Mouse (Mus musculus) megakaryocyte, embryonic 14.5 days (primary cell): ENCODE measurements around the gene Sphk2. TPM values are rescaled to one million over a fixed set of nuclear protein-coding genes. Genes with fewer than 3 reads are reported as not detected.

Source experiments
- H3K27me3 ChIP-seq: replicated peaks from 2 replicates; pipeline ENCODE3; 2012; ENCODE audit warnings: inconsistent platforms
- H3K36me3 ChIP-seq: replicated peaks from 2 replicates; pipeline ENCODE3; 2012; ENCODE audit warnings: low read length, inconsistent platforms, mixed read lengths
- H3K4me1 ChIP-seq: 2 replicates; pipeline ENCODE4 v1.6.1; 2012; ENCODE audit warnings: inconsistent platforms
- H3K4me3 ChIP-seq: replicated peaks from 2 replicates; pipeline ENCODE3; 2012; ENCODE audit warnings: moderate library complexity, mild to moderate bottlenecking, inconsistent platforms
- H3K9me3 ChIP-seq: 2 replicates; pipeline ENCODE4 v1.6.1; 2012; ENCODE audit warnings: inconsistent platforms
- FLI1 ChIP-seq: IDR thresholded peaks from 2 replicates; pipeline ENCODE4 v1.6.1; 2012; ENCODE audit warnings: low read length, inconsistent platforms, mixed read lengths
- GATA1 ChIP-seq: IDR thresholded peaks from 3 replicates; pipeline ENCODE4 v1.6.1; 2012; ENCODE audit warnings: mixed read lengths, low read length, inconsistent platforms, borderline replicate concordance
- polyA plus RNA-seq: library from polyadenylated mRNA; stranded (reverse); fragments of >175 nt; gene quantifications from 2 replicates; pipeline ENCODE4 v1.2.3, GENCODE M21; 2012; ENCODE audit warnings: low replicate concordance; ENCODE audit not compliant: insufficient read depth

The Sphk2 gene
- polyA plus RNA-seq, 1 experiment: 242 TPM

DNA sequence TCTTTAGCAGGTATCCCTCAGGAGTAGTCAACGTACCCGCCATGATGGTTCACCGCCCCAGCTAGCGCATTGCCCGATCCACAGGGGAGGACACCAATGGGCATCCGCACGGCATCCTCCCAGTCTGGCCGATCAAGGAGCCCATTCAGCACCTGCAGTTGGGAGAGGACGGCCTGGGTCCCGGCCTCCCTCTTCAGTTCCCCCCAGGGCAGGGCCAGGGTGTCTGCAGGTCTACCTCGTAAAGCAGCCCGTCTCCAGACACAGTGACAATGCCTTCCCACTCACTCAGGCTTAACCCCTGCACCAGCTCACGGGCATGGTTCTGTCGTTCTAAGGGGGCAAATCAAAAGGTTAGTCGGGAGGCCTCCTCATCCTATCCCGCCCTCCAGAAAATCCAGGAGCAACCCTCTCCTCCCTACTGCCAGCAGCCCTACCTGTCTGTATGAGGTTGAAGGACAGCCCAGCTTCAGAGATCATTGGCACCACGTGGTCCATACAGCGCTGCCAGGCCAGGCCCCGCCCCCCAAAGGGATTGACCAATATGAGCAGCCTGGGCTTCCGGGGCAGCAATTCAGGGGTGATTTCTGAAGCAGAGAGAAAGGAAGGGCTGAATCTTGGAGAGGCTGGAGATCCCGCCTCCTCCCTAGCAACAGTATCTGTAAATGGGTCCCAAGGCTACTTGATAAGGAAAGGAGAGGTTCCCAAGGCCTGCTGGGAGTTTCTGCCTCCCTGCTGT is 5.6 kb downstream of the Sphk2 start:
- TF ChIP-seq FLI1 (no peak), GATA1 (no peak)
- Histone ChIP-seq H3K4me3 (peak overlapping the region; percentile 99), H3K36me3 (peaks cover 68% of the 10 kb centered on the region), H3K9me3 (no peaks in the 10 kb centered on the region), H3K4me1 (peaks cover 90% of the 10 kb centered on the region), H3K27me3 (no peaks in the 10 kb centered on the region)

DNA sequence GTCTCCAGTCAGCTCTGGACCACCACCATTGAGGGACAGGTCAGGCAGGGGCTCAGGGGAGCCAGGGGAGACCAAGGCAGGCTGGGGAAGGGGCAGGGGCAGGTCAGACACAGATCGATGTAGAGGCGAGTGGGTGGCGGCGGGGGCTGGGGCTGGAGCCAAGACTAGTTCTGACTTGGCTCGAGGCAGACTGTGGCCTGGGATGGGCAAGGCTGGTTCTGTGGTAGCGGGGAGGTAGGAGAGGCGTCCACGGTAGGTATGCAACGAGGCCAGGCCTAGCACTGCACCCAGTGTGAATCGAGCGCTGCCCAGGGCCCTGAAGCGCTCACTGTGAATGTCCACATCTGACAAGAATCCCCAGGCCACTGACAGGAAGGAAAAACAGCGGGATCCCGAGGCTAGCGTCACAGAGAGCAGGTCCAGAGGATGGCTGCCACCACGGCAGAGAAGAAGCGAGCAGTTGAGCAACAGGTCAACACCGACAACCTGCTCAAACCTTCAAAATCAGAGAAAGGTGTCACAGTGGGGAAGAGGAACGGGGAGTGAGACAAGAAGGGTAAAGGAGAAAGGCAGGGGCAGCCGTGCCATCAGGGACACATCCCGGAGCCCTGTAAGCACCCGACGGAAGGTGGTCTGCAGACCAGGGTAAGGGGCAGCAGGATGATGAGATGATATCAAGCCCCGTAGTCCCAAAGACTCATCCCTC is 6.3 kb downstream of the Sphk2 start:
- Histone ChIP-seq H3K27me3 (no peaks in the 10 kb centered on the region), H3K4me1 (peaks cover 90% of the 10 kb centered on the region), H3K4me3 (peak overlapping the region; percentile 69), H3K36me3 (peaks cover 67% of the 10 kb centered on the region), H3K9me3 (no peaks in the 10 kb centered on the region)
- TF ChIP-seq FLI1 (no peak), GATA1 (no peak)

DNA sequence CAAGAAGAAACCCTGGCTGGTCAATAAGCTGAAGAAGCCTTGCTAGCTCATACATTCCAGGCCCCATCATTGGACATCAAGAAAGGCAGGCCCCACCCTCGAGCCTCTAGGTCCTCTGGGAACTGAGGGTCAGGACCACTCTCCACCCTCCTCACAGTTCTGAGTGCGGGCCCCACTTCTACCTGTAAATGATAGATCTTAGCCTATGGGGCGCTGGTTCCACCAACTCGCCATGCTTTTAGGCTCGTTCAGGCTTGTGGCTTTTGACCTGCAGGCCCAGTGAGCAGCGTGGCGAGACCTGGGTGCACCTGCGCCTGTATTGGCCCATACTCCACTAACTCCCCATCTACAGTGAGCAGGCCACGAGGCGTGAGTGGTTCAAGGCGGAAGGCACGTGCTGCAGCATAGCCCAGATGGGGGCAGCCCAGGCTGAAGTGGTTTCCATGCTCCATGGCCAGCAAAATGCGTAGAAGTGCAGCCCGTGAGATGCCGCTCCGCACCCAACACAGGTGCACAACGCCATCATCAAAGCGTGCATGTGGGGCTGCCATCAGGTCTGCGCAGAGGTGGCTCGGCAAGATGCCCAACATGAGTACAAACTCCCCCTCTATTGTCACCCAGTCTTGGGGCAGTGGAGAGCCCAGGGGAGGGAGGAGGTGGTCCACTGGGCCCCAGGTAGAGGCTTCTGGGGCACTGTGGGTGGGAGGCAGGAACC is 7.2 kb downstream of the Sphk2 start:
- Histone ChIP-seq H3K4me1 (peaks cover 87% of the 10 kb centered on the region), H3K4me3 (peak overlapping the region; percentile 74), H3K9me3 (no peaks in the 10 kb centered on the region), H3K36me3 (peaks cover 65% of the 10 kb centered on the region), H3K27me3 (no peaks in the 10 kb centered on the region)
- no peak for TF ChIP-seq GATA1
- TF ChIP-seq FLI1: no peak

DNA sequence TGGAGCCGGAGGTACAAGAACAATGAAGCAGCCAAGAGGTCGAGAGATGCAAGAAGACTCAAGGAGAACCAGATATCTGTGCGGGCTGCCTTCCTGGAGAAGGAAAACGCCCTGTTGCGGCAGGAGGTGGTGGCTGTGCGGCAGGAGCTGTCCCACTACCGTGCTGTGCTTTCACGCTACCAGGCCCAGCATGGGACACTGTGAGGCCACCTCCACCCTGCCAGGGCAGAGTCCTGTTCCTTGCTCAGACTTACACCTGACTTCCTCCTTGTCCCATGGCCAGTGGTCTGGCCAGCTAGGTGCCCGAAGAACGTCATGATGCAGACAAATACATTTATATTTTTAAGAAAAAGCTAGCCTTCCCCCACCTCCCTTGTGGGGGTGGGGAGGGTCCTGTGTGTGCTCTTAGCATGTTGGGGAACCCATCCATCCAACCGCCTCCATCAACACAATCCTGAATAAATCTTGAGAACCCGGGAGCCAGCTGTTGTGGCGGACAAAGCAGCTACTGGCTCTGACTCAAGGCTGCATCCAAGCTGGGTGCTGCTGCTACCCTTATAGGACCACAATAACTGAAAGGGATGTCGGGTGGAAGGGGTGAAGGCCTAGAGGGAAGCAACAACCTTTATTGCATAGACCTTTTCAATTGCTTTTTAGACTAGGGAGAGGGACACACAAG is 8.0 kb downstream of the Sphk2 start:
- no peaks in the 10 kb centered on the region for H3K9me3 ChIP-seq
- no peaks in the 10 kb centered on the region for H3K27me3 ChIP-seq
- peaks cover 91% of the 10 kb centered on the region for H3K4me1 ChIP-seq
- peaks cover 61% of the 10 kb centered on the region for H3K36me3 ChIP-seq
- peak overlapping the region; percentile 74 for H3K4me3 ChIP-seq
- TF ChIP-seq GATA1: no peak
- TF ChIP-seq FLI1: no peak

DNA sequence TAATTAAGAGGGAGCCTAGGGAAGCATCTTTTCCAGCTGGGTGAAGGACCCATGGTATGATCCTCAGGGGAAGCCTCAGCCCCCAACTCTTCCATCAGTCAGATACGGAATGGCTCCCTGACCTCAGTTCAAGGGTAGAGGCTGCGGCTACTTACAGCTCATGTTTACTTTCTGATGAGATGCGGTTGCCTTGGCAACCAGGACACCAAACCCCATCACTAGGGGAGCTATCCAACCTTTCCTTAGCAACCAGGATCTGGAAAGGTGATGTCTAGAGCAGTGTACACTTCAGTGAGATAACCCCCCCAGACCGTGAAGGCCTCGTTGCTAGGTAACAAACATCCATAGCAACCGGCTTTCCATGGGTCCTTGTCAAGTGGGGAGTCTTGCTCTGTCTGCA is 8.8 kb downstream of the Sphk2 start:
- TF ChIP-seq FLI1: no peak
- TF ChIP-seq GATA1: no peak
- Histone ChIP-seq H3K4me1 (peaks cover 92% of the 10 kb centered on the region), H3K36me3 (peaks cover 59% of the 10 kb centered on the region), H3K4me3 (peak overlapping the region; percentile 94), H3K27me3 (no peaks in the 10 kb centered on the region), H3K9me3 (no peaks in the 10 kb centered on the region)

DNA sequence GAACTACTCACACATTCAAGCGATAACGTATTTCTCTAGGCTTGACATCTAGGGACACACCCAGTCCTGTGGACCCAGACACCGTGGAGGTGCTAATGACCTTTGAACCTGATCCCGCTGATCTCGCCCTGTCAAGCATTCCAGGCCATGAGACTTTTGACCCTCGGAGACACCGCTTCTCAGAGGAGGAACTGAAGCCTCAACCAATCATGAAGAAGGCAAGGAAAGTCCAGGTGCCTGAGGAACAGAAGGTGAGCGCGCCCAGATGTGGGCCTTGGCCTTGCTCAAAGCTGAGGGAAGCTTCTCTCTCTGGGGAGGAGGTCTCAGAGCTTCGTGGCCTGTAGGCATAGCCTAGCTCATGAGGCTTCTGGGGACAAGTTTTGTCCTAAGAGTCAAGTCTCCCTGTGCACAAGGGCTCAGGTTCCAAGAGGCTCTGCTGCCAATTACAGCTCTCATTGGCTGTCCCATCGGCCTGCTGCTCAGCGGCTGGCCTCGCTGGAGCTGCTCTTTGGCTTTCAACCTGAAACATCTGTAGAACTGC is 9.5 kb downstream of the Sphk2 start:
- H3K27me3 ChIP-seq: no peaks in the 10 kb centered on the region
- TF ChIP-seq GATA1 (no peak), FLI1 (no peak)
- peaks cover 52% of the 10 kb centered on the region for H3K36me3 ChIP-seq
- H3K4me3 ChIP-seq: peak overlapping the region; percentile 94
- peaks cover 92% of the 10 kb centered on the region for H3K4me1 ChIP-seq
- no peaks in the 10 kb centered on the region for H3K9me3 ChIP-seq

DNA sequence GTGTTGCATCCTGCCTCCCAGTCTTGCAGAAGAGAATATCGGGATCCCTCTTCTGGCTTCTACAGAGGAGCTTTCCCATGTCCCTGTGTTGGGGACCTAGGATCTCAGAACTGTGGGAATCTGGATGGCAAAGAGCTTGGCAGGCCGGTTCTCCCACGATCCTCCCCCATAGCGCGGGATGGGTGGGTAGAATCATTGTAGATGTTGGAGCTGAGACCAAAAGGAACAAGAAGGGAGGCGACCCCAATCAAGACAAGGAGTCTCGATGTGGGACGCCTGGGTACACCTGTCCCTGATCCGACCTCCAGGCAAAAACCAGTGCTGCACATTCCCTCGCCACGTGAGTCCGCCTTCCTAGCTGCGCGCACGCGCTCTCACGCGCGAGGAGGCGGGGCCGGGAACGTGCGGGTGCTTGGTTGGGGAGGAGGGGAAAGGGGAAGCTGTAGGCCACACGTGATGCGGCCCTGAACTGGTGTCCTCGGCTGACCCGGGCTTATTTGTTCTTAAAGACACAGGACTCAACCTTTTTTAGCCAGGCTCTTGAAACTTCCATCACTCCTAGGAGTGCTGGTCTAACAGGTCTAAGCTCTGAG is 10.3 kb downstream of the Sphk2 start:
- no peak for TF ChIP-seq GATA1
- TF ChIP-seq FLI1: no peak
- peaks cover 92% of the 10 kb centered on the region for H3K4me1 ChIP-seq
- no peaks in the 10 kb centered on the region for H3K9me3 ChIP-seq
- peak overlapping the region; percentile 94 for H3K4me3 ChIP-seq
- H3K27me3 ChIP-seq: no peaks in the 10 kb centered on the region
- peaks cover 43% of the 10 kb centered on the region for H3K36me3 ChIP-seq

DNA sequence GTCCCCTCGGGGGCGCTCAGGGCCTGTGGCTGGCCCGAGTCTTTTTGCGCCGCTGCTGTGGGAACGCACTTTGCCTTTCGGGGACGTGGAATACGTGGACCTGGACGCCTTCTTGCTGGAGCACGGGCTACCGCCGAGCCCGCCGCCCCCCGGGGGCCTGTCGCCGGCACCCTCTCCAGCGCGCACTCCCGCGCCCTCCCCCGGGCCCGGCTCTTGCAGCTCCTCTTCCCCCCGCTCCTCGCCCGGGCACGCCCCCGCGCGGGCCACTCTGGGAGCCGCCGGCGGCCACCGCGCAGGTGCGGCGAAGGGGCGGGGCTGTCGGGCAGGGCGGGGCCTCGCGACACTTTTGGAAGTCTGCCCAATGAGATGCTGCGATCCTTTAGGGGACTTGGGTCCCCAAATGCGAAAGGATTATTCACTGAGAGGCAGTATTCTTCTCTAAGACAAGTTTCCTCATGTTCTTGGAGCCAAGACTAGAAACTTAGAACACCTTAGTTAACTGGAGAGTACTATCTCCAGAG is 11.0 kb downstream of the Sphk2 start:
- Histone ChIP-seq H3K9me3 (no peaks in the 10 kb centered on the region), H3K4me1 (peaks cover 88% of the 10 kb centered on the region), H3K36me3 (peaks cover 36% of the 10 kb centered on the region), H3K4me3 (peak overlapping the region; percentile 94), H3K27me3 (no peaks in the 10 kb centered on the region)
- TF ChIP-seq GATA1 (no peak), FLI1 (no peak)

DNA sequence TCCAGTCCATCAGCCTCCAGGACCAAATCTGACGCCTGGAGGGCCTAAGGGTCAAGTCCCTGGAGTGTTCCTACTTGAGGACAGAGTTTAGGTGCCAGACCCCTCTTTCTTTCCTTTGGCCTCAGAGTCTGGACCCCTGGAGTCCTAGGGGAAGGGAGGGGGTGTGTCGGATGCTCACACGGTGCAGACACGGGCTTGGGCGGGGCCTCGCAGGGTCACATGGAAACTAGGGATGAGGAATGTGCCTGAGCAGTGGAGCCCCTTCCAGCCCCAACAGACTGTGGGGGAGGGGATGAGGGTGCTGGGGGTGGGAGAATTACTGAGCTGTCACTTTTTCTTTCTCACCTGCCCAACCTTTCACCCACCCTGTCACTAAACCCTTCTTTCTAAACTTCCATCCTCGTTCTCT is 11.9 kb downstream of the Sphk2 start:
- Histone ChIP-seq H3K9me3 (no peaks in the 10 kb centered on the region), H3K27me3 (no peaks in the 10 kb centered on the region), H3K36me3 (peaks cover 27% of the 10 kb centered on the region), H3K4me3 (peak overlapping the region; percentile 94), H3K4me1 (peaks cover 86% of the 10 kb centered on the region)
- no peak for TF ChIP-seq GATA1
- TF ChIP-seq FLI1: no peak
